Mouse (Mus musculus) cerebellum, adult (tissue): ENCODE results near the gene Frmd4b.
A peak's percentile ranks its signal among the peaks of the same experiment; 100 is the strongest.

Experiments used
- ATAC-seq: cut with Nextera tagmentation; 2 replicates; pipeline ENCODE4 v1.9.2; 2017; ENCODE audit warnings: mild to moderate bottlenecking, moderate library complexity, mixed read lengths; ENCODE audit not compliant: insufficient number of reproducible peaks, low FRiP score, low TSS enrichment

Gene Frmd4b

DNA sequence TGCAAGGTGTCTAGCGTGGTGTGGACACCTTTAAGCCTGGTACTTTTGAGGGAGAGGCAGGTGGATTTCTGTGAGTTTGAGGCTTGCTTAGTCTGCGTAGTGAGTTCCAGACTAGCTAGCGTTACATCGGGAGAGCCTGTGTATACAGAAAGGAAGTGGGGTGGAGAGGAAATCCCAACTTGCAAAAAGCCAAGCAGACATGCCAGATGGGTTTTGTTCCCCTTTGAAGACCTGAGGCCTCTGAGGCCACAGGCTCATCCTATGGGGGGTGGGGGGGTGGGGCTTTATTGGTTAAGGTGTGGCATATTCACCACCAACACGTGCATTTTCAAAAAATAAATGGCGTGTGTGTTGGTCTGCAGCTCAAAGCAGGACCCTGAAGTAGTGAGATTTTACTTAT is 316.7 kb downstream of the Frmd4b start:
- no peak for ATAC-seq

DNA sequence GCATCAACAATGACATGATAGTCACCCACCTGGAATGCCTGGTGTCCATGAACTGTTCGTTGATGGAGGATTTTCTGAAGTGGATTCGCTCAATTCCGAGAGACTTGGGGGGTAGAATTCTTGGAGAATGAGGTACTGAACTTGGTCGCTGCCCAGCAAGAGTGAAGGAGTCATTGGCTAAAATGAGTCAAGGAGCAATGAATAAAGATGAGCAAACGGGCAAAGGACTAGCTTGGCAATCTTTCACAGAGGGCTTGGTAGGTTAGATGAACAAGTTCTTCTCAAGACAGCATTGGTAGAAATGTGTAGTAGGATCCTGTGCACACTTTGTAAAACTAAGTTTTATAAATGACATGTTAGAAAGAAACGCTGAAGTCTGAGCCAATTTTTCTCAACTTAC is 317.2 kb downstream of the Frmd4b start:
- no peak for ATAC-seq

DNA sequence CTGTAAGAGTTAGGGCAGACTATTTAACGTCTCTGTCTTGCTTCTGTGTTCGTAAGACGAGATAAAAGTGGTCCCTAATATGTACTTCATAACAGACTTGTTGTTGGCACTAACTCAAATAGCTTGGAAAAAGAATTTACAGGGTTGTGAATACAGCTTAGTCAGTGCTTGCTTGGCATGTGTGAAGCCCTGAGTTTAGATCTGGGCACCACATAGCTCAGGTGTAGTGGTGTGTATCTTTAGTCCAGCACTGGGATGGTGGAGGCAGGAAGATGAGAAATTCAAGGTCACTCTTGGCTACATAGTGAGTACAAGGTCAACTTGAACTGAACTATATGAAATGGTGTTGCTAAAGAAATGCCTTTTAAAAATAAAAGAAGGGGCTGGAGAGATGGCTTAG is 320.2 kb downstream of the Frmd4b start:
- no peak for ATAC-seq

DNA sequence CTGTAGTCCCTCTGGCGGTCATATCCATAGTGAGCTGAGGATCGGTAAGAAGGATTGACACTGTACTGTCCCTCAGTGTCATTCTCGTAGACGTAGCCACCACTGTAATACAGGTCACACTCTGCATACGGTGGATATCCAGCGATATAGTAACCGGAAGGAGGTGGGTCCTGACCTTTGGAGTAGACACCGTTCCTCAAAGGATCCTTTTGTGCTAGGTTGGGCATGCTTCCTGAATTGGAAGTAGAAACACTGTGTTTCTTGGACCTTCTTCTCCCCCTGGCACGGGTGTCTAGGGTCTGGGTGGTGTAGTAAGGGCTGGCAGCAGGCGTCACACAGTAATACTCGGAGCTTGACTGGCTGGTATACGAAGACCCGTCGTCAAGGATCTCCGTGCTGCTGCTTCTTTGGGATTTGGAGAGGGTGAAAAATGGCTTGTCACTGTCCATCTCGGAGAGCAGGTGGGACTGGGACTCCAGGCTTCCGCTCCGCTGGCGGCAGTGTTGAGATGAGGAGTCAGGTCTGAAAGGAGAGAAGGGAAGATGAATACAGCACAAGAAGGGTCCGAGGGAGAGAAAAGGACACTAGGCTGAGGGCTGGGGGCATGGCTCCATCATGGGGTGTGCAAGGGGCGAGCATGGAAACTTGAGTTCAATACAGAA is 321.3 kb downstream of the Frmd4b start:
- ATAC-seq, result no peak

DNA sequence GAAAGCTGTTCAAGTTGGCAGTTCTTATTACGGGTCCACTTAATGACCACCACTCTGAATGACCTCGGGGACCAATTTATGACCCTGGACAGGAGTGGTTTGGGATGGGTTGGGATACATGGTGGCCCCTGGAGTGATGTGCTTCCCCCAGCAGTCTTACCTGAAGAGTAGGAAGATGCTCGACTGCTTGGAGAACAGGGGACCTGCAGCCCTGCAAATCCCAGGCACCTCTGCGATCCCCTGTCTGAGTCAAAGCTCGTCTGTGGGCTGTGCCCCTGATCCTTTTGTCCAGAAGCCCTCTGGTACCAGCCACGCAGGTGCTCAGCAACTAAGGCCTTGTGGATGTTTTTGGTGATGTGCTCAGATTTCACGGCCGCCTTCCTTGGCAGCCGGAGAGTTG is 321.9 kb downstream of the Frmd4b start:
- ATAC-seq, result no peak

DNA sequence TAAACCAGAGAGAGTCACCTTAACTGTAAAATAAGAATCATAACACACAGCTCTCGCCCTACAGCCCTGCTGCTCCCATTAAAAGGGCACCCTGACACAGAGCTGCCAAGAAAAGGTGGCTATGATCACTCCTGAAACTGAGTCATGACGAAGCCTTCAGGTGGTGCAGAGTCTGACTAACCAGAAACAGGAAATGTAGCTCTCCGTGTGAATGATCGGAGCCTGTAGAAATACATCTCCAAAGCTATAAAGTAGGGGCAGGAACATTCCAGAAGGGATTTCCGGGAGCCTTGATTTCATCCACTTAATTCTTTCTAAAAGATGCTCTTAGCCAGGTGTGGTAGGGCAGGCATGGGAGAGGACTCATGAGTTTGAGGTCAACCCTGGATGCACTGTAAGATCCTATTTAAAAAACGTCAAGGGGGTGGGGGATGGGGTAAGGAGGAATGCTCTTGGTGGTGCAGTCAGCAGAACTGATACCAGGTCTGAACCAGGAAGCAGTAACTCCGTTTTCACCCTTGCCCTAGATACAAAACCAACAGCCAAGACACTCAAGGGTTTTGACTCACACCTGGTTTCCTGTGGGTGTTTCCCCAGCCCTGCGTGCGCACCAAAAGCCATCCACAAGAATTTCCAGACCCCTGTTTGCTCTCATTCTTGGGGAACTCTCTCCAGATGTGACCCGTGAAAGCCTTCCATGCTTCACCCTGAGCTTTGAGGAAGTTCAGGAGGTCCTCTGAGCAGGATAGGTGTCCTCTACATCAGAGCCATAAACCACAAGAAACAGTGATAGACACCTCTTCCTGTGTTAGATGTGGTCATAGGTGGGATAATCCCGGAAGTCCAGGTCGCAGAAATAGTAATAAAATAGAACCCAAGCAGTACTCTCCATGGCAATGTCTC is 323.4 kb downstream of the Frmd4b start:
- no peak for ATAC-seq

DNA sequence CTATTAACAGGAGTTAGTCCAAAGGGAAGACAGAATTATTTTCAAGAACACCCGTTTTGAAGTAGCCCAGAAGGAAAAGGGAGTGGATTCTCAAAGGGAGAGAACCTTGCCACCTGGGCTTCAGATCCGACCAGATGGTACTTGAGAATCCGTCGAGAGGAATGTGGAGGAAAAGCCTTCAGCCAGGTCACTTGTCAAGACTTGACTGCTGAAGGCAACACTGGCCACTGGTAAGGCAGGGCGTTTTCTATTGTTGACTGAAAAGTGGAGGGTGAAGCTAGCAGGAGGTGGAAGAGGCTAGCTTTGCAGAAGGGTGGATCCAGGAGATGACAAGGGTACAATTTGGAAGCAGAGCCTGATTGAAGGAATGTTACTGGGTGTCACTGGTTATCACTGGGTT is 324.4 kb downstream of the Frmd4b start:
- ATAC-seq, result no peak; the same call in 1 of the 2 replicates

DNA sequence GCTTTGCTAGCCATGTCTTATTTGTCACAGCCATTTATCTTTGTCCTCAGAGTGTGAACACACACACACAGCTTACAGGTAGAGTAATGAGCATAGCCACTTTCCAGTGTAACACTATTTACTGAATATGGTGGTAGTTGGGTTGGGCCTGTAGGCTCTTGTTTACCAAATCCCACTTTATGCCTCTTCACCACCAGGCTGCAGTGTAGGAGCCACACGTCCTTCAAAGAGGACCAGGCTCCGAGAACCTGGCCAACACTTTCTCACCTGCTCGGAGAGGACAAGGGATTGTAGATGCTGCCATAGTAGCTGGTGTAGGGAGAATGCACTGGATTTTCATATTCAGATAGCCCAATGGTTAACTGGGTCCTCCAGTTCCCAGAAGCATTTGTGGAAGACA is 325.2 kb downstream of the Frmd4b start:
- no peak for ATAC-seq

DNA sequence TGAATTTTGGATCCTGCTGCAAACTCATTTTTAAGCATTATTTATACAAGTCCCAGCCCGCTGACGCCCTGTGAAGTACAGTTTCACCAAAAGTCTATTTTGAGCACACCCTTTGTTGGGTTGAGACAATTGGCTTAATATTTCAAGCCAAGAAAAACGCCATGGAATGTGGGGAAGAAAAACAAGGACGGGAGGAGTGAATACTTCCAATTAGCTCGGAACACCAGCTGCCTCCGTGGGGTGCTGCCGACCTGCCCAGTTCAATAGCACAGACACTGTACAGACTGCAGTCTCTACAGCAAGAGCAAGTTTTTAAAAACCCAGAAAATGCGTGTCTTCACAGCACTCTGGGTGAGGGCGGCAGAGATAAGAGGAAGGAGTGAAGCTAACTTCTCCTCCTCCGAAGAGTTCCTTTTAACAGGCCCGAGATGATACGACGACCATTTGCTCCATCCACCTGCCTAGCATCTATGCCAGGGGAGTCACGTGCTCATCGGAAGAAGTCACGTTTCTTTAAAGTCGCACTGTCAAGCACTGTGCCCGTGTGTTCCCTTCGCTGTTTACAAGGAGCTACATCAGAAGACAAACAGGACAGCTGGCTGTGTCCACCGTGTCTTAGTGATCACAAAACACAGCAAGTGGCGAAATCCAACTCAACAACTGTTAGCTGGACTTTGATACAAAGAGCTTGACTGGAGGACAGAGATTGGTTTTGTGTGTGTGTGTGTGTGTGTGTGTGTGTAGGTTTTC is 326.0 kb downstream of the Frmd4b start:
- ATAC-seq, result no peak

DNA sequence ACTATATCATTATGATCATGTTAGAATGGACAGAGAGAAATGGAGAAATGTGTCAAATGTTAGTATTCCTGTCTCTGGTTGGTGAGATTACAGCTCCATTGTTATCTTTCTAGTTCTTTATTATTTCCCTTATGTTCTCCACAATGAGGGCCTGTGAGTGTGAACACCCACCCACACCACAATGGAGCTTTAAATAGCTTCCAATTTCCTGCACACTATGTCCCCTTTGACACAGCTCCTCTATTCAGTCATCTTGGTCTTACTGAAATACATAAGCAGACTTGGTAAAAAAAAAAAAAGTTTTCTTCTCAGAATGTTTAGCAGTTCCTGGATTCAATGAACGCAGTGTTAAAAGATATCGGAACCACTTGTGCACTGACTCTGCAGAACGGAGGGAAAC is 326.7 kb downstream of the Frmd4b start:
- ATAC-seq, result no peak

DNA sequence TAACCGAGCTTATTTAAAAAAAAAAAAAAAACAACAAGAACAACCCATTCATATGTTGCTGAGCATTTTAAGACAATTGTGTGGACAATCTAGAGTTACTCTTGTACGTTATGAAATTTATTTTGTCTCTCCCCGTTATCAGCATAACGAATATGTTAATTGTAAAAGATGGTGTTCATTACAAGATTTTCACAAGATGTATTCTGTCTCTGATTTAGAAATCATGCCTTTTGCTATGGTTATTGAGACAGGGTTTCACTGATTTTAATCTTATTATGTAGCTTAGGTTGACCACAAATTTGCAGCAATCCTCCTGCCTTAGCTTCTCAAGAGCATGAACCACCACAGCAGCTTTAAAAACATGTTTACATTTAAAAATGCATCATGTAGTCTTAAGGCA is 327.5 kb downstream of the Frmd4b start:
- ATAC-seq, result no peak

DNA sequence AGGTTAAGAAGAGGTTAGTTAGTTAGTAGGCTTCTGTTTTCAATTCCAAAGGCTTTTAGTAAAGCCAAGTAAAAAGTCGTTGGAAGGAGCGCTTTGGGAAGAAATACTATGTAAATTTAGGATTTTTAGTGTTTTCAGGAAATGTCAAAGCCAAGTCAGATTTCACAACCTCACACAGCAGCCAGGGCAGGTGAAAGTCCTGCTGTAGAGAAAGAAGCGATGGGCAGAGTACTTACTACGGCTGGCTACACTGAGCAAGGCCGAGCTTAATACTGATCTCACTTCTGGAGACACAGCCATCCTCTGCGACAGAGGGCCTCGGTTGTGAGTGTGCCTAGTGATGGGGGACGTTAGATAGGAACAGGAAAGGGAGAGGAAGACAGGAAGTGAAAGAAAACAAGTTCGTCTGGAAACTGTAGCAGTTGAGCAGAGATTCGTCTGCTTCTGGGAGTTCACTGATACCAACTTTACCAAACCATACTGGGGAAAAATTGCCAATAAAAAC is 328.0 kb downstream of the Frmd4b start:
- ATAC-seq, result no peak

DNA sequence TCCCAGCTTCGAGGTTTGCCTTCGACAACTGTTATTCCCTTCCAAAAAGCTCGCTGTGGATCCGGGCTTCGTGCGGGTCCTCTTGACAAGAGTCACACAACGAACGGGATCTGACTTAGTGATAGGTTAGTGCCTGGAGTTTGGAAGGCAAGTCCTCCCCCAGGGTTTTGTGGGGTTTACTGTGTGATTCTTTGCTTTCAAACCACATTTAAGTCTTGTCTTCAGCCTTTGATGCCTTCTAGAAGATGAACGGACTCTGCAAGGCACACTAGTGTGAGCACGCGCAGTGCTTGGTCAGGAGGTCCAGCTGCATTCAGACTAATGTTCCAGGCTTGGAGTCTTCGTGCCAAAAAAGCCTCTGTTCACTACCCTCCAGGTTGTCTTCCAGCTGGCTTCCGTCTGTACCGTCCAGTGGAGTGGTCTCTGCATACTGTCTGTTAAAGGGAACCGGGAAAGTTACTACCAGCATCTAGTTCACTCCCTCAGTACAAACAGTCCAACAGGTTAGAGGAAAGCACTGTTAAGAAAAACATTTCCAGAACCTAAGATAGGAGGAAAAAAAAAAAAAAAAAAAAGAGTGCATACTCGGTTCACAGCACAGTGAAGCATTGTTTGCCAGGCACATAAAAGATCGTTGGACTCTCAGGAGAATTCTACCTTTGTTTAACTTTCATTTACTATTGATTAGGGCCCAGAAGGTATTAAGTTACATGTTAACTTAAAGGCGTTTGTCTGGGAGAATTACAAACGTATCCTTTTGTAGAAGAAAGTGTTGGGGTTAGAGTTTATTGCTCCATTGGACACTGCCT is 329.1 kb downstream of the Frmd4b start:
- ATAC-seq, result no peak

DNA sequence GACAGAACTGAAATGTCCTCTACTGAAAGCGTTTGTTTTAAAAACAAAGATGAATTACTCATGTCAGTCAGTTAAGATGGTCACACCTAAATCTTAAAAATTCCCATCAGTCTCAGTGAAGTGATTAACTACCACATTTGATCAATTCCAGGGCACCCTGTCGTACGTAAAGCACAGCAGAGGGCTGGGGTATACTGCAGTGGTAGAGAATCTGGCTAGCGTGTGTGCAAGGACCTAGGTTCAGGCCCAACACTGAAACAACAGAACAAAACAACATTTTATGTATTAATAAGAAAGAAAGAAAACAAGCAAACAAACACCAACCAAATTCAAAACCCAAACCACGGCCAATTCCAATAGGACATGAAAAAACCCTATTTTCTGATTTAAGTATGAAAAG is 331.0 kb downstream of the Frmd4b start:
- ATAC-seq, result no peak

DNA sequence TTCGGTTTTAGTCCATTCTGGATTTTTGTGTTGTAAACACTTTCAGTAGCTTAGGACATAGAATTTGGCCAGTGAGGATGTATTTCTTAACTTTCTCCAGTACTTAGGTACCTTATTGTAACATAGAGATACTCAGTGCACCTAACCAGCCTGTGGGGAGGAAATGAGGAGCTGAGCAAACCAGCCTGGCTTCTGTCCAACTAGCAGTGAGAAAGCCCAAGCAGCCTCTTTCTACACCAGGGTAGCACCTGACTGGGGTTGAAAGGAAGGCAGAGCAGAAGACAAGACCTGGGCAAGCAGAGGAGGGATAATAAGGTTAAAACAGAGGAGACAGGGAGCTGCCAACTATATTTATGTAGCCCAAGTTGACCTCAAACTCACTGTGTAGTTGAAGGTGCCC is 333.7 kb downstream of the Frmd4b start:
- no peak for ATAC-seq

DNA sequence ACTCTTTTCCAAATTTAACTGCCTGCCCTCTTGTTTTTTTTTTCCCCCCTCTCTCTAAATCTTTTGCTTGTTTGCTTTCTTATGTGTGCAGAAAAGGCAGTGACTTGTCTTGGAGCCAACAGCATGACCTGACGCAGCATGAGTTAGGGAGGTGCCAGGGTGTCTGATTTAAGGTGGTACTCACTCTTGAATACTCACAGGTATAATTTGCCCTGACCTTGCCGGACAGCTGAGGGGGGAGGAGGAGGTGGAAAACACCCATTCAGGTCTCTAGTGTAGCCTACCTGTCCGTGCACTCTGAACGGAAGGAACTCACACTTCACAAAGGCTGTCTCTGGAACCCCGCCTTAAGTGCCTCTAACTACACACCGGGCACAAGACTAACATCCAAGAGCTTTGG is 338.5 kb downstream of the Frmd4b start:
- no peak for ATAC-seq

DNA sequence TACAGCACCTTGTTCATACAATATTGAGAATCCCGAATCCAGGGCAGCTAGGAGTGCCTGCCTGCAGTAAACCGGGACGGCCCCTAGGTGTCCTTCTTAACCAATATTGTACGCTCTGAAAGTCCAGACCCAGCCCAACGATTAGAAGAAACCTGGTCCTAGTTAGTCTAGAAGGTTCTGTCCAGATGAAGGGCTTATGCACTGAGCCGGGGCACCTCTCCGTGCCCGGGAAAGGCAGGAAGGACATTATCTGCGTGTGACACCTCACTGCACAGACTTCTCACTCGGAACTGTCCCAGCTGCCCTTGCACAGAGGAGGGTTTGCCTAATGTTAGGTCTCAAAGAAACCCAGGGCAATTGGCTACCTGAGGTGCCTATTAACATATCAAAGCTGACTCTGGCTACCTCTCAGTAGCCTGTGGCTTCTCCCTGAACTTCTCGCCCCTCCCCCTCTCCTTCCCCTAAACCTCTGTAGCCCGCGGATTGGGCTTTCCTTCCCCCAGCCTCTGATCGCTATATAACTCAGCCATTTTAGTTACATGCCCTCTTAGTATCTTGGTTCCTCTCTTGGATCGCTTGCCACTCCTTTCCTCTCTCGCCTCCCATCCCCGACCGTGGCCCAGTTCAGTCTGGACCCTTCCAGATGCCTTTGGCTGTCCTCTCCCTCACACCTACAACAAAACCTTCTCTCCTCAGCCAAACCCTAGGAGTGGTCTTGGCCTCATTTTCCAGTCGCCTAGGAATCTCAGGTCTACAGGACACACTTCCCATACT is 339.1 kb downstream of the Frmd4b start:
- peak; percentile 86 for ATAC-seq

DNA sequence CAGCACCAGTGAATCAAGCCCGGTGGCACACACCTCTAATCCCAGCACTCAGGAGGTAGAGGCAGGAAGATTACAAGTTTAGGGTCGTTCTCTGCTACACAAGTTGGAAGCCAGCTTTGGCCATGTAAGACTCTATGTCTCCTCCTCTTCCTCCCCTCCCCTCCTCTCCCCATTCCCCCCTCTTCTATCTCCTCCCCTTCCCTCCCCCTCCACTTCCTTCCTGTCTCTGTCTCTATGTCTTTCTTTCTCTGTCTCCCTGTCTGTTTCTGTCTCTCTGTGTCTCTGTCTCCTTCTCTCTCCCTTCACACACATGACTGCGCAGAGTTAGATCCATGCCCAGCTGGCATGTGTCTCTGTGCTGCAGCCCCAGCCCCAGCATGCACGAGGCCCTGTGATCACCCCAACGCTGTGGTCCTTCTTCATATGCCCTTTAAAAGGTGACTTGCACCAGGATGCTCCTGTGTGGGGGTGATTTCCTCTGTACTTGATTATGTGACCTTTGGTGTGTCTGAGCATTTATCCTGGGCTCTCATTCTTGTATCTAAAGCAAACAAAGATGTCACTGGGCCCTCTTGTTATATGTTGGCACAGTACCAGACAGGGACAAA is 340.3 kb downstream of the Frmd4b start:
- ATAC-seq, result no peak

DNA sequence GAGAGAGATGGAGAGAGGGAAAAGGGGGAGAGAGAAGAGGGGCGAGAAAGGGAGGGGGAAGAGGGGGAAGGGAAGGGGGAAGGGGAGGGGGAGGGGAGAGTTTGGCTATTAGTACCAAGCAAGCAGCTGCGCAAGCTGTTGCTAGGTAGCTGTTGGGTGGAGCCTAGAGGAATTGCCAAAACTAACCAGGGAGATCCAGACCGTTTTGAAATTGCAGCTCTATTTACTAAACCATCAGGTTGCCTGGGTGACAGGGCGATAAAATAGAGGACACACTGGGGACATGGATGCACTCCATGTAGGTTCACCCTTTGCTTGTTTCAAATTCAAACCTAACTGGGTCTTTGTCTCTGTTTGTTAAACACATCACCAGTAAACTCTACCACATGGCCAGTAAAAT is 341.0 kb downstream of the Frmd4b start:
- no peak for ATAC-seq
